ENCODE assay signal across 15 mouse cellular contexts in the genomic region with DNA sequence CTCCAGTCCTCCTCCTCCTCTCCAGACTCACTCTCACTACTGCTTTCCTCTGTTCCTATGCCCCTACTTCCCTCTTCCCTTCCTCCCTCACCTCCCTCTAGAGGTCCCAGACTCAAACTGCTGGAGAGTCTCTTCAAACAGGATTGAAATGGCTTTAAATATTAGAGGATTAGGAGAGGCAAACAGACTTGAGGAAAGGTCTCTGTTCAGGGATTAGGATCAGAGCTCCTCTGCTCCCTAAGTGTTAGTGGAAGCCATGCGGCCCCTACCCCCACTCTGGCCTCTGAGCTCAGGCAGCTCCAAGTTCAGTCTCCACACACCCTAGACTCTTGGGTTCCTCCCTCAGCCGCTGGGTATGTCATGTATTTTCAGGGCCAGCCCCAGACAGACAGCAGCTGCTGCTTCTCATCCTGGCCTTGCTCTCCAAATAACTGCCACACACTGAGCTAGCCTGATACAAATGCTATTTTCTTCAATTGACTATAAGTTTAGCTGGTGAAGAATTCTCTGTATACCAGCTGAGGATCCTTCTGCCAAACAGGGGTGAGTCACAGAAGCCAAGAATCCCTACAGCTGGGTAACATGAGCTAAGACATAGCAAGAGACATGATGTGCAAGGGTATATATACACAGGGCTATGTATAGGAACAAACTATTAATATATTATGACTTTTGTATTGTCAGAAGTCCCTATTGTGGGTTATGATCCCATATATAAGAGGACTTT. TPM values are rescaled to one million over a fixed set of nuclear protein-coding genes. Genes with fewer than 3 reads are reported as not detected.
A peak's percentile ranks its signal among the peaks of the same experiment; 100 is the strongest.
DNase-seq lines count a peak whose midpoint lies in the region; ATAC-seq and TF ChIP-seq lines count a peak whose summit lies in the region.
"Had no signal": no experiment of that assay in that cellular context is flagged by ENCODE, and none has a peak within 500 bp of the region (broad histone marks: within the 10 kb centered on the region; RNA-seq: fewer than 3 reads in every experiment).

No protein-coding gene starts in this region.

- H3K4me1 ChIP-seq in intestine, embryonic 15.5 days (replicated peaks) = no peaks in the 10 kb centered on the region
- H3K4me1 ChIP-seq in intestine, postnatal 0 days (replicated peaks; ENCODE audit: control insufficient read depth, insufficient read depth, low read length) = no peaks in the 10 kb centered on the region
- H3K4me1 ChIP-seq in lung, embryonic 14.5 days (ENCODE audit: insufficient read depth) = no peaks in the 10 kb centered on the region
- H3K4me1 ChIP-seq: embryonic facial prominence, embryonic 13.5 days; forebrain, embryonic 13.5 days; neural tube, embryonic 12.5 days had no signal

- no peaks in the 10 kb centered on the region for H3K36me3 ChIP-seq in intestine, embryonic 15.5 days
- H3K36me3 ChIP-seq in intestine, postnatal 0 days (ENCODE audit: control insufficient read depth, insufficient read depth) = no peaks in the 10 kb centered on the region
- no peaks in the 10 kb centered on the region for H3K36me3 ChIP-seq in lung, embryonic 14.5 days (ENCODE audit: insufficient read depth)
- H3K36me3 ChIP-seq: embryonic facial prominence, embryonic 13.5 days; neural tube, embryonic 12.5 days had no signal

- DNase-seq in lung, embryonic 14.5 days = peak; percentile 64
- DNase-seq in lung, postnatal 25 days (ENCODE audit: low spot score) = no peak
- peak; percentile 64 for DNase-seq in brain, adult 2 months (ENCODE audit: low read depth, low spot score)
- peak; percentile 16 for DNase-seq in lung, postnatal 10 days
- DNase-seq in adrenal gland, postnatal 10 days = no peak
- DNase-seq: cerebellum, postnatal 36 days; liver; right cerebral cortex, postnatal 14 days had no signal

- H3K27ac ChIP-seq in intestine, embryonic 15.5 days = no peak overlapping the region
- no peak overlapping the region for H3K27ac ChIP-seq in intestine, postnatal 0 days (ENCODE audit: low read depth, low read length)
- H3K27ac ChIP-seq in lung, embryonic 14.5 days (ENCODE audit: low read depth) = no peak overlapping the region
- H3K27ac ChIP-seq: embryonic facial prominence, embryonic 13.5 days; forebrain, embryonic 13.5 days; neural tube, embryonic 12.5 days had no signal

- H3K9ac ChIP-seq in intestine, embryonic 15.5 days = no peak overlapping the region
- no peak overlapping the region for H3K9ac ChIP-seq in intestine, postnatal 0 days (ENCODE audit: low read depth, low read length)
- no peak overlapping the region for H3K9ac ChIP-seq in lung, embryonic 14.5 days
- H3K9ac ChIP-seq: embryonic facial prominence, embryonic 13.5 days; forebrain, embryonic 13.5 days; neural tube, embryonic 12.5 days had no signal

- no peak for TF ChIP-seq CTCF in intestine, postnatal 0 days (IDR thresholded peaks at IDR 0.05; ENCODE audit: low read depth)
- TF ChIP-seq CTCF in lung, embryonic 14.5 days (IDR thresholded peaks at IDR 0.05; ENCODE audit: low read depth) = no peak

- peak; percentile 49; the same call in 1 of the 2 replicates for ATAC-seq in intestine, embryonic 15.5 days
- ATAC-seq in intestine, postnatal 0 days = no peak
- peak; percentile 85; the same call in 1 of the 2 replicates for ATAC-seq in lung, embryonic 14.5 days (ENCODE audit: insufficient read depth)
- ATAC-seq: forebrain, embryonic 13.5 days; midbrain, embryonic 16.5 days; Patski had no signal

- no peaks in the 10 kb centered on the region for H3K27me3 ChIP-seq in intestine, embryonic 15.5 days (replicated peaks)
- no peaks in the 10 kb centered on the region for H3K27me3 ChIP-seq in intestine, postnatal 0 days (replicated peaks; ENCODE audit: control insufficient read depth, insufficient read depth, low read length)
- H3K27me3 ChIP-seq in lung, embryonic 14.5 days (ENCODE audit: insufficient read depth, low read length) = no peaks in the 10 kb centered on the region
- H3K27me3 ChIP-seq: embryonic facial prominence, embryonic 13.5 days; forebrain, embryonic 13.5 days; neural tube, embryonic 12.5 days had no signal

- H3K9me3 ChIP-seq in intestine, embryonic 15.5 days = no peaks in the 10 kb centered on the region
- no peaks in the 10 kb centered on the region for H3K9me3 ChIP-seq in intestine, postnatal 0 days (ENCODE audit: control insufficient read depth)
- H3K9me3 ChIP-seq in lung, embryonic 14.5 days (ENCODE audit: low read depth, low read length) = no peaks in the 10 kb centered on the region
- H3K9me3 ChIP-seq: embryonic facial prominence, embryonic 13.5 days; forebrain, embryonic 13.5 days; neural tube, embryonic 12.5 days had no signal

- no peak overlapping the region for H3K4me3 ChIP-seq in intestine, embryonic 15.5 days (replicated peaks)
- H3K4me3 ChIP-seq in intestine, postnatal 0 days (ENCODE audit: low read depth, low read length) = no peak overlapping the region
- H3K4me3 ChIP-seq in lung, embryonic 14.5 days (ENCODE audit: low read depth, low read length) = no peak overlapping the region
- H3K4me3 ChIP-seq: embryonic facial prominence, embryonic 13.5 days; forebrain, embryonic 13.5 days; neural tube, embryonic 12.5 days had no signal

- no peak overlapping the region for H3K4me2 ChIP-seq in intestine, embryonic 15.5 days (replicated peaks)
- no peak overlapping the region for H3K4me2 ChIP-seq in intestine, postnatal 0 days (replicated peaks; ENCODE audit: low read depth)
- H3K4me2 ChIP-seq in lung, embryonic 14.5 days = no peak overlapping the region
- H3K4me2 ChIP-seq: embryonic facial prominence, embryonic 13.5 days; forebrain, embryonic 13.5 days; neural tube, embryonic 12.5 days had no signal

- 25% methylated on average over 2 of the region's 2 CpGs for WGBS in intestine, embryonic 15.5 days
- whole genome bisulfite sequencing in intestine, postnatal 0 days = 40% methylated on average over 2 of the region's 2 CpGs
- 28% methylated on average over 2 of the region's 2 CpGs for WGBS in lung, embryonic 14.5 days

RNA-seq across cellular contexts. Expression of a gene that starts 55.2 kb away (rescaled TPM):
- 4.7 and 4.8 TPM in 2 replicates for polyA plus RNA-seq in intestine, embryonic 15.5 days (2015; fragmentation: Nextera tagmentation; extraction: Ambion mirVana)
- polyA plus RNA-seq in intestine, postnatal 0 days (2015; fragmentation: Nextera tagmentation; extraction: Ambion mirVana) = 2.0 and 2.8 TPM in 2 replicates
- 6.2 and 6.9 TPM in 2 replicates for polyA plus RNA-seq in lung, embryonic 14.5 days (2014; fragmentation: Nextera tagmentation; extraction: Ambion mirVana)
- total RNA-seq in adrenal gland, postnatal 10 days (2021) = 10 to 100 TPM in 1 of 2 experiments, 1 to 10 TPM in 1; 8.8 to 12.7 TPM

Comparison
In these comparisons a context has a peak if more than half of its experiments do, and no peak if none do; other contexts are left out.
1. DNase-seq: peak in lung, embryonic 14.5 days (single experiment), brain, adult 2 months (single experiment) and lung, postnatal 10 days (single experiment); none in lung, postnatal 25 days (single experiment) and adrenal gland, postnatal 10 days (single experiment).